In the genomic region with DNA sequence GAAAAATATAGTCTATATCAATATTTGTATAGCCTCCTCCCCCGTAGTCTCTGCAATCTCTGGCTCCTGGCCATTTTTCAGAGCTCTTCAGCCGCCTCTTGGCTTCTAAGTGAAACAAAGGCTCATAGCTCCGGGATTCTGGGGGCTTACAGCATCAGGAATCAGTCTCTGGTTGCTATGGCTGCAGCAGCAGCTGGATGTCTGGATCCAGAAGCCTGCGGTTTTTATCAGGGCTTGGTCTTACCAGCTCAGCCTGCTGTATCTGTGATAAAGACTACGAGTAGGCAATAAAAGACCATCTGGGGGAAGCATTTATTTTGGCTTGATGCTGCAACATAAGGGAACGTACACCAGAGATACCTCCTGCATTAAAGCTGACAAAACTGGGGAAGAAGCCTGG, we compare ENCODE assay signal across 17 mouse cellular contexts. TPM values are rescaled to one million over a fixed set of nuclear protein-coding genes. Genes with fewer than 3 reads are reported as not detected.
DNase-seq lines count a peak whose midpoint lies in the region; ATAC-seq and TF ChIP-seq lines count a peak whose summit lies in the region.
"Had no signal": no experiment of that assay in that cellular context is flagged by ENCODE, and none has a peak within 500 bp of the region (broad histone marks: within the 10 kb centered on the region; RNA-seq: fewer than 3 reads in every experiment).

No protein-coding gene starts in this region.

- TF ChIP-seq CTCF in kidney, adult 2 months (conservative IDR thresholded peaks at IDR 0.05; ENCODE audit: insufficient read depth, insufficient read length, low read depth, low read length), result no peak

- no peak for TF ChIP-seq POLR2A in kidney, adult 2 months (IDR thresholded peaks at IDR 0.05; ENCODE audit: low read depth, low read length)

- 0 out of 2 replicates have a peak overlapping the region, but pooled peaks have one; percentile 1 for H3K4me2 ChIP-seq in hindbrain, embryonic 15.5 days
- H3K4me2 ChIP-seq in midbrain, embryonic 14.5 days (ENCODE audit: low read length), result peak overlapping the region; percentile 25
- H3K4me2 ChIP-seq: intestine, embryonic 15.5 days had no signal

- no peak overlapping the region for H3K4me3 ChIP-seq in kidney, adult 2 months (ENCODE audit: insufficient read depth, low read depth, low read length)
- H3K4me3 ChIP-seq in hindbrain, embryonic 15.5 days, result no peak overlapping the region
- H3K4me3 ChIP-seq in midbrain, embryonic 14.5 days (replicated peaks; ENCODE audit: low read depth, low read length), result no peak overlapping the region
- H3K4me3 ChIP-seq in heart, embryonic 10.5 days, result no peak overlapping the region
- H3K4me3 ChIP-seq: gastrocnemius, adult 2 months; intestine, embryonic 15.5 days; megakaryocyte, embryonic 14.5 days had no signal

- 57% methylated on average over 6 of the region's 6 CpGs for WGBS in kidney, adult 2 months
- 16% methylated on average over 6 of the region's 6 CpGs for WGBS in hindbrain, embryonic 15.5 days
- 23% methylated on average over 6 of the region's 6 CpGs for WGBS in midbrain, embryonic 14.5 days
- WGBS in heart, embryonic 10.5 days, result 34% methylated on average over 6 of the region's 6 CpGs

- H3K9me3 ChIP-seq in hindbrain, embryonic 15.5 days, result no peaks in the 10 kb centered on the region
- H3K9me3 ChIP-seq in midbrain, embryonic 14.5 days (ENCODE audit: control insufficient read depth, low read length), result no peaks in the 10 kb centered on the region
- no peaks in the 10 kb centered on the region for H3K9me3 ChIP-seq in heart, embryonic 10.5 days
- H3K9me3 ChIP-seq: intestine, embryonic 15.5 days; megakaryocyte, embryonic 14.5 days had no signal

- H3K27ac ChIP-seq in kidney, adult 2 months (ENCODE audit: insufficient read depth, low read depth, low read length), result no peak overlapping the region
- peak overlapping the region; percentile 76 for H3K27ac ChIP-seq in hindbrain, embryonic 15.5 days (replicated peaks)
- H3K27ac ChIP-seq in midbrain, embryonic 14.5 days (replicated peaks; ENCODE audit: low read depth, low read length), result peak overlapping the region; percentile 80
- no peak overlapping the region for H3K27ac ChIP-seq in heart, embryonic 10.5 days
- H3K27ac ChIP-seq: gastrocnemius, adult 2 months; intestine, embryonic 15.5 days had no signal

- no peaks in the 10 kb centered on the region for H3K4me1 ChIP-seq in kidney, adult 2 months (ENCODE audit: control insufficient read depth, insufficient read depth, low read length)
- H3K4me1 ChIP-seq in hindbrain, embryonic 15.5 days (replicated peaks), result peaks cover 27% of the 10 kb centered on the region; the same call in 1 of the 2 replicates
- peaks cover 8% of the 10 kb centered on the region for H3K4me1 ChIP-seq in midbrain, embryonic 14.5 days (ENCODE audit: control insufficient read depth, insufficient read depth, low read length)
- H3K4me1 ChIP-seq in heart, embryonic 10.5 days, result no peaks in the 10 kb centered on the region
- H3K4me1 ChIP-seq: intestine, embryonic 15.5 days; megakaryocyte, embryonic 14.5 days had no signal

- ATAC-seq in common myeloid progenitor, adult 5-6 weeks (replicated peaks; ENCODE audit: low read depth, poor library complexity, severe bottlenecking), result peak; percentile 36; the same call in 1 of the 2 replicates
- ATAC-seq in hindbrain, embryonic 15.5 days (ENCODE audit: low FRiP score, low read depth), result peak; percentile 46
- peak; percentile 46; the same call in 1 of the 2 replicates for ATAC-seq in midbrain, embryonic 14.5 days (ENCODE audit: low FRiP score, low TSS enrichment)
- ATAC-seq: intestine, embryonic 15.5 days had no signal

- DNase-seq in kidney, postnatal 4 days, result peak; percentile 16 to 24
- DNase-seq in kidney, adult 2 months, result no peak
- peak; percentile 81 for DNase-seq in midbrain, embryonic 14.5 days
- no peak for DNase-seq in gastrocnemius, postnatal 10 days
- no peak for DNase-seq in heart, embryonic 10.5 days (ENCODE audit: low spot score)
- DNase-seq in spleen, postnatal 4 days (ENCODE audit: low spot score in 2 of 2), result no peak
- DNase-seq: adrenal gland, postnatal 36 days; cerebellum, adult 2 months; gastrocnemius, adult 2 months; left cerebral cortex, postnatal 4 days; lung, adult 18-20 months had no signal

- H3K36me3 ChIP-seq in kidney, adult 2 months (ENCODE audit: control insufficient read depth, insufficient read depth, low read length), result no peaks in the 10 kb centered on the region
- H3K36me3 ChIP-seq in hindbrain, embryonic 15.5 days, result no peaks in the 10 kb centered on the region
- H3K36me3 ChIP-seq in midbrain, embryonic 14.5 days (ENCODE audit: control insufficient read depth, insufficient read depth, low read length), result no peaks in the 10 kb centered on the region
- H3K36me3 ChIP-seq in heart, embryonic 10.5 days, result no peaks in the 10 kb centered on the region
- H3K36me3 ChIP-seq: intestine, embryonic 15.5 days had no signal

- no peaks in the 10 kb centered on the region for H3K27me3 ChIP-seq in kidney, adult 2 months (replicated peaks; ENCODE audit: control insufficient read depth, insufficient read depth, low read length)
- H3K27me3 ChIP-seq in hindbrain, embryonic 15.5 days, result no peaks in the 10 kb centered on the region
- no peaks in the 10 kb centered on the region for H3K27me3 ChIP-seq in midbrain, embryonic 14.5 days (ENCODE audit: control insufficient read depth, insufficient read depth, low read length)
- peaks cover 4% of the 10 kb centered on the region; the same call in 1 of the 2 replicates for H3K27me3 ChIP-seq in heart, embryonic 10.5 days (ENCODE audit: insufficient read depth, poor library complexity, severe bottlenecking)
- H3K27me3 ChIP-seq: CH12.LX; intestine, embryonic 15.5 days had no signal

- H3K9ac ChIP-seq in hindbrain, embryonic 15.5 days, result no peak overlapping the region
- no peak overlapping the region for H3K9ac ChIP-seq in midbrain, embryonic 14.5 days (replicated peaks; ENCODE audit: low read length)
- H3K9ac ChIP-seq: intestine, embryonic 15.5 days had no signal

RNA-seq across cellular contexts. Expression of gene Zcchc12, which starts 1.8 kb away (rescaled TPM):
- polyA plus RNA-seq in kidney, adult 2 months (2012; rRNA removed), result 0.12 and 0.28 TPM in 2 replicates
- total RNA-seq in common myeloid progenitor, adult 5-6 weeks (2017), result not detected in 2 replicates
- 326 and 344 TPM in 2 replicates for polyA plus RNA-seq in hindbrain, embryonic 15.5 days (2015; fragmentation: Nextera tagmentation; extraction: Ambion mirVana)
- polyA plus RNA-seq in midbrain, embryonic 14.5 days (2014; fragmentation: Nextera tagmentation; extraction: Ambion mirVana), result 313 and 328 TPM in 2 replicates
- under 1 TPM; 0.19 to 0.20 TPM for total RNA-seq in gastrocnemius, postnatal 10 days (2021)
- polyA plus RNA-seq in heart, embryonic 10.5 days (2016; fragmentation: Nextera tagmentation; extraction: Ambion mirVana), result 3.7 and 5.1 TPM in 2 replicates
- total RNA-seq: CH12.LX; gastrocnemius, adult 2 months had no signal
- polyA plus RNA-seq: spleen, adult 2 months had no signal

Comparison
In these comparisons a context has a peak if more than half of its experiments do, and no peak if none do; other contexts are left out.
1. DNase-seq: peak in kidney, postnatal 4 days (2 of 2) and midbrain, embryonic 14.5 days (single experiment); none in kidney, adult 2 months (single experiment), gastrocnemius, postnatal 10 days (single experiment), heart, embryonic 10.5 days (single experiment) and spleen, postnatal 4 days (0 of 2).
2. H3K27ac ChIP-seq: peak in hindbrain, embryonic 15.5 days (single experiment) and midbrain, embryonic 14.5 days (single experiment); none in kidney, adult 2 months (single experiment) and heart, embryonic 10.5 days (single experiment).
3. RNA of gene Zcchc12, which starts 1.8 kb away (polyA plus RNA-seq): 326 to 344 TPM in hindbrain, embryonic 15.5 days and 313 to 328 TPM in midbrain, embryonic 14.5 days; 3.7 to 5.1 TPM in heart, embryonic 10.5 days and 0.12 to 0.28 TPM in kidney, adult 2 months; every median in the first group is over 10 times any median in the second.
4. Peak in every context shown above with its lines, with median percentiles within 50 percentile points of each other: ATAC-seq.